9 mouse cellular contexts compared by ENCODE assay signal in genomic region chr11:53735682-53736245, GRCm38 (mm10). TPM values are rescaled to one million over a fixed set of nuclear protein-coding genes. Genes with fewer than 3 reads are reported as not detected.
DNase-seq lines count a peak whose midpoint lies in the region; ATAC-seq and TF ChIP-seq lines count a peak whose summit lies in the region.
"Had no signal": no experiment of that assay in that cellular context is flagged by ENCODE, and none has a peak within 500 bp of the region (broad histone marks: within the 10 kb centered on the region; RNA-seq: fewer than 3 reads in every experiment).

No protein-coding gene starts in this region.

- no peak overlapping the region for H3K27ac ChIP-seq in kidney, adult 2 months (ENCODE audit: insufficient read depth, low read depth, low read length)
- H3K27ac ChIP-seq in limb, embryonic 14.5 days (replicated peaks; ENCODE audit: low read depth, low read length) = no peak overlapping the region
- H3K27ac ChIP-seq in midbrain, embryonic 16.5 days (ENCODE audit: low read length) = no peak overlapping the region

- ATAC-seq in limb, embryonic 14.5 days (ENCODE audit: low FRiP score, low read depth) = peak; percentile 80
- ATAC-seq in midbrain, embryonic 16.5 days = peak; percentile 85

- no peak overlapping the region for H3K4me3 ChIP-seq in kidney, adult 2 months (ENCODE audit: insufficient read depth, low read depth, low read length)
- 0 out of 2 replicates have a peak overlapping the region, but pooled peaks have one; percentile 7 for H3K4me3 ChIP-seq in limb, embryonic 14.5 days (replicated peaks; ENCODE audit: low read length)
- H3K4me3 ChIP-seq in midbrain, embryonic 16.5 days (ENCODE audit: low read depth, low read length) = peak overlapping the region; percentile 20; the same call in 1 of the 2 replicates

- H3K9me3 ChIP-seq in limb, embryonic 14.5 days (ENCODE audit: control insufficient read depth, low read length) = no peaks in the 10 kb centered on the region
- H3K9me3 ChIP-seq in midbrain, embryonic 16.5 days (replicated peaks; ENCODE audit: control insufficient read depth, low read length, poor library complexity, severe bottlenecking) = no peaks in the 10 kb centered on the region

- no peak for TF ChIP-seq POLR2A in kidney, adult 2 months (IDR thresholded peaks at IDR 0.05; ENCODE audit: low read depth, low read length)
- TF ChIP-seq POLR2A in limb, embryonic 14.5 days (IDR thresholded peaks at IDR 0.05; ENCODE audit: borderline replicate concordance, extremely low read depth, insufficient read depth, insufficient read length) = no peak

- H3K27me3 ChIP-seq in kidney, adult 2 months (replicated peaks; ENCODE audit: control insufficient read depth, insufficient read depth, low read length) = no peaks in the 10 kb centered on the region
- no peaks in the 10 kb centered on the region for H3K27me3 ChIP-seq in limb, embryonic 14.5 days (ENCODE audit: control insufficient read depth, insufficient read depth, low read length)
- H3K27me3 ChIP-seq in midbrain, embryonic 16.5 days (ENCODE audit: control insufficient read depth, insufficient read depth, low read depth, low read length) = no peaks in the 10 kb centered on the region

- TF ChIP-seq CTCF in kidney, adult 2 months (conservative IDR thresholded peaks at IDR 0.05; ENCODE audit: insufficient read depth, insufficient read length, low read depth, low read length) = peak; percentile 97; the same call in 1 of the 2 replicates

- 18% methylated on average over 17 of the region's 17 CpGs for WGBS in kidney, adult 2 months
- WGBS in limb, embryonic 14.5 days = 26% methylated on average over 17 of the region's 17 CpGs
- 27% methylated on average over 17 of the region's 17 CpGs for WGBS in midbrain, embryonic 16.5 days

- DNase-seq in 3134 (ENCODE audit: extremely low read depth, insufficient read length, low spot score) = peak; percentile 66
- peak; percentile 41 to 43 for DNase-seq in adrenal gland, adult 18-20 months (ENCODE audit: low spot score in 2 of 2)
- peak; percentile 75 for DNase-seq in embryo, embryonic 11.5 days (ENCODE audit: low read depth, low spot score)
- DNase-seq in heart, adult 8-10 months (ENCODE audit: low spot score) = peak; percentile 61
- peak; percentile 69 for DNase-seq in kidney, adult 2 months
- peak; percentile 78 for DNase-seq in limb, embryonic 14.5 days (ENCODE audit: low spot score)
- peak; percentile 25 to 55 for DNase-seq in spleen, postnatal 14 days (ENCODE audit: low spot score in 2 of 2)

- no peaks in the 10 kb centered on the region for H3K36me3 ChIP-seq in kidney, adult 2 months (ENCODE audit: control insufficient read depth, insufficient read depth, low read length)
- H3K36me3 ChIP-seq in limb, embryonic 14.5 days (ENCODE audit: control insufficient read depth, insufficient read depth, low read length) = no peaks in the 10 kb centered on the region
- no peaks in the 10 kb centered on the region for H3K36me3 ChIP-seq in midbrain, embryonic 16.5 days (ENCODE audit: control insufficient read depth, insufficient read depth, low read length)

- H3K4me1 ChIP-seq in kidney, adult 2 months (ENCODE audit: control insufficient read depth, insufficient read depth, low read length) = no peaks in the 10 kb centered on the region
- H3K4me1 ChIP-seq in limb, embryonic 14.5 days (ENCODE audit: control insufficient read depth, insufficient read depth, low read length) = no peaks in the 10 kb centered on the region
- no peaks in the 10 kb centered on the region for H3K4me1 ChIP-seq in midbrain, embryonic 16.5 days (ENCODE audit: control insufficient read depth, insufficient read depth, low read length)

- no peak overlapping the region; the same call in 1 of the 2 replicates for H3K9ac ChIP-seq in limb, embryonic 14.5 days (ENCODE audit: low read depth, low read length, severe bottlenecking)
- 0 out of 2 replicates have a peak overlapping the region, but pooled peaks have one; percentile 11 for H3K9ac ChIP-seq in midbrain, embryonic 16.5 days (ENCODE audit: low read depth, low read length)

- peak overlapping the region; percentile 28 for H3K4me2 ChIP-seq in limb, embryonic 14.5 days (replicated peaks; ENCODE audit: low read depth, low read length, severe bottlenecking)
- peak overlapping the region; percentile 52 for H3K4me2 ChIP-seq in midbrain, embryonic 16.5 days (ENCODE audit: low read length)

RNA-seq across cellular contexts. Expression of gene Il5, which starts 15.2 kb away (rescaled TPM):
- not detected for total RNA-seq in adrenal gland, adult 18-20 months (2021)
- total RNA-seq in heart, adult 8-10 months (2022) = under 1 TPM in 1 of 4 experiments, not detected in 3; 0.16 TPM
- 0.08 TPM in 1 of 2 replicates, not detected in the other for polyA plus RNA-seq in kidney, adult 2 months (2012; rRNA removed)
- not detected in 2 replicates for polyA plus RNA-seq in limb, embryonic 14.5 days (2012; rRNA removed)
- polyA plus RNA-seq in limb, embryonic 14.5 days (2014; fragmentation: Nextera tagmentation; extraction: Ambion mirVana) = not detected in 2 replicates
- polyA plus RNA-seq in midbrain, embryonic 16.5 days (2015; fragmentation: Nextera tagmentation; extraction: Ambion mirVana) = not detected in 2 replicates
- total RNA-seq: adrenal gland, postnatal 4 days had no signal

RNA-seq across cellular contexts. Expression of gene Rad50, which starts 28.6 kb away (rescaled TPM):
- 10 to 100 TPM in 1 of 2 experiments, 1 to 10 TPM in 1; 8.3 to 12.0 TPM for total RNA-seq in adrenal gland, adult 18-20 months (2021)
- 1 to 10 TPM; 6.4 to 9.5 (median 7.3) TPM for total RNA-seq in heart, adult 8-10 months (2022)
- 3.0 and 4.0 TPM in 2 replicates for polyA plus RNA-seq in kidney, adult 2 months (2012; rRNA removed)
- 8.7 and 11.1 TPM in 2 replicates for polyA plus RNA-seq in limb, embryonic 14.5 days (2012; rRNA removed)
- polyA plus RNA-seq in limb, embryonic 14.5 days (2014; fragmentation: Nextera tagmentation; extraction: Ambion mirVana) = 18.9 and 21.2 TPM in 2 replicates
- 11.0 and 11.7 TPM in 2 replicates for polyA plus RNA-seq in midbrain, embryonic 16.5 days (2015; fragmentation: Nextera tagmentation; extraction: Ambion mirVana)

RNA-seq across cellular contexts. Expression of gene Irf1, which starts 34.0 kb away (rescaled TPM):
- 10 to 100 TPM; 21.2 to 44.2 TPM for total RNA-seq in adrenal gland, adult 18-20 months (2021)
- total RNA-seq in heart, adult 8-10 months (2022) = 10 to 100 TPM; 15.7 to 20.1 (median 17.2) TPM
- polyA plus RNA-seq in kidney, adult 2 months (2012; rRNA removed) = 31.5 and 35.5 TPM in 2 replicates
- 13.8 and 16.8 TPM in 2 replicates for polyA plus RNA-seq in limb, embryonic 14.5 days (2012; rRNA removed)
- polyA plus RNA-seq in limb, embryonic 14.5 days (2014; fragmentation: Nextera tagmentation; extraction: Ambion mirVana) = 10.7 and 11.8 TPM in 2 replicates
- 2.0 and 2.2 TPM in 2 replicates for polyA plus RNA-seq in midbrain, embryonic 16.5 days (2015; fragmentation: Nextera tagmentation; extraction: Ambion mirVana)

RNA-seq across cellular contexts. Expression of gene Gm17334, which starts 37.2 kb away (rescaled TPM):
- under 1 TPM in 1 of 2 experiments, not detected in 1; 0.80 TPM for total RNA-seq in adrenal gland, adult 18-20 months (2021)
- total RNA-seq in heart, adult 8-10 months (2022) = under 1 TPM; 0.40 to 0.60 (median 0.45) TPM
- polyA plus RNA-seq in kidney, adult 2 months (2012; rRNA removed) = 0.91 and 1.1 TPM in 2 replicates
- polyA plus RNA-seq in limb, embryonic 14.5 days (2012; rRNA removed) = 0.11 and 0.33 TPM in 2 replicates
- polyA plus RNA-seq in limb, embryonic 14.5 days (2014; fragmentation: Nextera tagmentation; extraction: Ambion mirVana) = 0.28 and 0.30 TPM in 2 replicates
- polyA plus RNA-seq in midbrain, embryonic 16.5 days (2015; fragmentation: Nextera tagmentation; extraction: Ambion mirVana) = not detected in 2 replicates
